Mouse (Mus musculus) limb, embryonic 12.5 days (tissue): ENCODE results near the gene Gsk3b. TPM values are rescaled to one million over a fixed set of nuclear protein-coding genes. Genes with fewer than 3 reads are reported as not detected.
"Not testable (repeated sequence)": the region's sequence is repeated elsewhere in the genome, so short reads cannot be mapped to it uniquely, and the experiment has no call there.

Source experiments
- ATAC-seq: fragments of 200-750 bp; cut with Nextera tagmentation; 2 replicates; pipeline ENCODE4 v1.8.0; 2017; ENCODE audit warnings: low read depth, moderate TSS enrichment; ENCODE audit not compliant: insufficient number of reproducible peaks, insufficient read depth, low FRiP score, low TSS enrichment
- H3K27ac ChIP-seq: fragments of 300-500 bp; sonication (generic); 2 replicates; pipeline ENCODE4 v1.5.1; 2016; ENCODE audit warnings: mild to moderate bottlenecking, moderate library complexity
- H3K27me3 ChIP-seq: fragments of 300-500 bp; sonication (generic); 2 replicates; pipeline ENCODE4 v1.6.1; 2016; ENCODE audit warnings: mild to moderate bottlenecking, moderate library complexity
- H3K36me3 ChIP-seq: fragments of 300-500 bp; sonication (generic); 2 replicates; pipeline ENCODE4 v1.6.1; 2016; ENCODE audit warnings: mild to moderate bottlenecking, moderate library complexity
- H3K4me1 ChIP-seq: fragments of 300-500 bp; sonication (generic); replicated peaks from 2 replicates; pipeline ENCODE4 v1.6.1; 2016
- H3K4me2 ChIP-seq: fragments of 300-500 bp; sonication (generic); 2 replicates; pipeline ENCODE4 v1.6.1; 2016; ENCODE audit warnings: mild to moderate bottlenecking, moderate library complexity
- H3K4me3 ChIP-seq: fragments of 300-500 bp; sonication (generic); replicated peaks from 2 replicates; pipeline ENCODE4 v1.5.1; 2016; ENCODE audit warnings: mild to moderate bottlenecking
- H3K9ac ChIP-seq: fragments of 300-500 bp; sonication (generic); replicated peaks from 2 replicates; pipeline ENCODE4 v1.6.1; 2016; ENCODE audit warnings: mild to moderate bottlenecking, moderate library complexity
- H3K9me3 ChIP-seq: fragments of 300-500 bp; sonication (generic); 2 replicates; pipeline ENCODE4 v1.6.1; 2016; ENCODE audit warnings: mild to moderate bottlenecking, moderate library complexity
- WGBS: fragments of 180-500 bp; shearing (Covaris S2); methylation state at CpG from one replicate; pipeline ENCODE4 v1.1.7; 2016; 5-methylcytosine and 5-hydroxymethylcytosine counted together
- polyA plus RNA-seq: library from polyadenylated mRNA; unstranded; fragments of >200 nt; fragmentation: Nextera tagmentation; extraction: Ambion mirVana; gene quantifications from 2 replicates; pipeline ENCODE4 v1.2.1, GENCODE M21; 2016

Gsk3b gene
- polyA plus RNA-seq, 1 experiment from 2014 or later: 68.6 TPM

- H3K4me2 ChIP-seq: no peak overlapping the region
- H3K9ac ChIP-seq: no peak overlapping the region
- no peak overlapping the region for H3K27ac ChIP-seq
- no peaks in the 10 kb centered on the region for H3K9me3 ChIP-seq
- ATAC-seq: no peak
- H3K4me1 ChIP-seq: no peaks in the 10 kb centered on the region
- H3K36me3 ChIP-seq: peaks cover 11% of the 10 kb centered on the region; the same call in 1 of the 2 replicates
- 86% methylated on average over 3 of the region's 3 CpGs for whole genome bisulfite sequencing
- no peak overlapping the region for H3K4me3 ChIP-seq
- no peaks in the 10 kb centered on the region for H3K27me3 ChIP-seq
Observed at GRCm38 (mm10) chr16:38106542-38106941, 17.7 kb downstream of the Gsk3b start.

GRCm38 (mm10) chr16:38110001-38110400 lies 21.2 kb downstream of the Gsk3b start:
- H3K4me3 ChIP-seq: no peak overlapping the region
- 92% methylated on average over 9 of the region's 9 CpGs for WGBS

GRCm38 (mm10) chr16:38110575-38110974 lies 21.8 kb downstream of the Gsk3b start:
- Histone ChIP-seq H3K27ac (no peak overlapping the region), H3K4me2 (no peak overlapping the region), H3K9me3 (no peaks in the 10 kb centered on the region), H3K9ac (no peak overlapping the region), H3K4me3 (no peak overlapping the region), H3K4me1 (no peaks in the 10 kb centered on the region; the same call in 1 of the 2 replicates), H3K27me3 (no peaks in the 10 kb centered on the region), H3K36me3 (peaks cover 19% of the 10 kb centered on the region)
- no peak for ATAC-seq
- WGBS: 78% methylated on average over 5 of the region's 5 CpGs

More at GRCm38 (mm10) chr16:38110001-38110400, 21.2 kb downstream of the Gsk3b start:
- Histone ChIP-seq H3K4me1 (no peaks in the 10 kb centered on the region; the same call in 1 of the 2 replicates), H3K4me2 (no peak overlapping the region), H3K36me3 (peaks cover 19% of the 10 kb centered on the region), H3K27me3 (no peaks in the 10 kb centered on the region), H3K27ac (no peak overlapping the region), H3K9ac (no peak overlapping the region), H3K9me3 (no peaks in the 10 kb centered on the region)
- no peak for ATAC-seq

GRCm38 (mm10) chr16:38114074-38114473 lies 25.3 kb downstream of the Gsk3b start:
- H3K9me3 ChIP-seq: no peaks in the 10 kb centered on the region
- 93% methylated on average over 2 of the region's 2 CpGs for WGBS
- H3K27ac ChIP-seq: no peak overlapping the region
- no peak for ATAC-seq
- no peak overlapping the region for H3K9ac ChIP-seq
- no peaks in the 10 kb centered on the region; the same call in 1 of the 2 replicates for H3K4me1 ChIP-seq
- no peak overlapping the region for H3K4me3 ChIP-seq
- H3K36me3 ChIP-seq: peaks cover 10% of the 10 kb centered on the region
- H3K27me3 ChIP-seq: no peaks in the 10 kb centered on the region
- no peak overlapping the region for H3K4me2 ChIP-seq

GRCm38 (mm10) chr16:38117909-38118308 lies 29.1 kb downstream of the Gsk3b start:
- not testable (repeated sequence) for H3K4me1 ChIP-seq, ATAC-seq, H3K4me3 ChIP-seq, H3K9ac ChIP-seq, H3K27ac ChIP-seq, H3K4me2 ChIP-seq, H3K27me3 ChIP-seq, H3K9me3 ChIP-seq
- H3K36me3 ChIP-seq: peaks cover 14% of the 10 kb centered on the region
- WGBS: 93% methylated on average over 9 of the region's 9 CpGs

- Histone ChIP-seq H3K4me3 (no peak overlapping the region), H3K36me3 (peaks cover 15% of the 10 kb centered on the region), H3K9ac (no peak overlapping the region), H3K9me3 (no peaks in the 10 kb centered on the region), H3K27me3 (no peaks in the 10 kb centered on the region), H3K4me2 (no peak overlapping the region), H3K4me1 (no peaks in the 10 kb centered on the region), H3K27ac (no peak overlapping the region)
- ATAC-seq: no peak
- WGBS: 71% methylated on average over 1 of the region's 1 CpGs
Observed at GRCm38 (mm10) chr16:38118723-38119122, 29.9 kb downstream of the Gsk3b start.

GRCm38 (mm10) chr16:38119286-38119685 lies 30.5 kb downstream of the Gsk3b start:
- no peaks in the 10 kb centered on the region for H3K4me1 ChIP-seq
- WGBS: 94% methylated on average over 5 of the region's 5 CpGs
- no peak for ATAC-seq

GRCm38 (mm10) chr16:38129171-38129570 lies 40.4 kb downstream of the Gsk3b start:
- WGBS: 80% methylated on average over 5 of the region's 5 CpGs
- no peaks in the 10 kb centered on the region for H3K27me3 ChIP-seq
- no peaks in the 10 kb centered on the region for H3K36me3 ChIP-seq
- ATAC-seq: no peak
- no peak overlapping the region for H3K9ac ChIP-seq
- no peaks in the 10 kb centered on the region for H3K9me3 ChIP-seq
- no peak overlapping the region for H3K4me3 ChIP-seq
- peaks cover 42% of the 10 kb centered on the region for H3K4me1 ChIP-seq
- H3K4me2 ChIP-seq: no peak overlapping the region
- no peak overlapping the region for H3K27ac ChIP-seq

More at GRCm38 (mm10) chr16:38119286-38119685, 30.5 kb downstream of the Gsk3b start:
- Histone ChIP-seq H3K4me2 (no peak overlapping the region), H3K36me3 (peaks cover 9% of the 10 kb centered on the region), H3K27me3 (no peaks in the 10 kb centered on the region), H3K9me3 (no peaks in the 10 kb centered on the region), H3K9ac (no peak overlapping the region), H3K4me3 (no peak overlapping the region), H3K27ac (no peak overlapping the region)

GRCm38 (mm10) chr16:38131041-38131440 lies 42.2 kb downstream of the Gsk3b start:
- no peak for ATAC-seq
- 80% methylated on average over 3 of the region's 3 CpGs for WGBS

GRCm38 (mm10) chr16:38131756-38132155 lies 43.0 kb downstream of the Gsk3b start:
- H3K4me2 ChIP-seq: no peak overlapping the region; the same call in 1 of the 2 replicates
- peaks cover 44% of the 10 kb centered on the region for H3K4me1 ChIP-seq
- H3K27me3 ChIP-seq: no peaks in the 10 kb centered on the region
- peak overlapping the region; percentile 50; the same call in 1 of the 2 replicates for H3K27ac ChIP-seq
- H3K4me3 ChIP-seq: no peak overlapping the region
- peaks cover 2% of the 10 kb centered on the region; the same call in 1 of the 2 replicates for H3K36me3 ChIP-seq
- H3K9me3 ChIP-seq: no peaks in the 10 kb centered on the region
- ATAC-seq: no peak
- 0 out of 2 replicates have a peak overlapping the region, but pooled peaks have one; percentile 9 for H3K9ac ChIP-seq
- WGBS: 50% methylated on average over 9 of the region's 9 CpGs

More at GRCm38 (mm10) chr16:38131041-38131440, 42.2 kb downstream of the Gsk3b start:
- no peak overlapping the region for H3K4me3 ChIP-seq
- H3K9ac ChIP-seq: no peak overlapping the region
- H3K36me3 ChIP-seq: peaks cover 2% of the 10 kb centered on the region; the same call in 1 of the 2 replicates
- H3K27ac ChIP-seq: peak overlapping the region; percentile 50; the same call in 1 of the 2 replicates
- H3K4me2 ChIP-seq: no peak overlapping the region
- H3K4me1 ChIP-seq: peaks cover 42% of the 10 kb centered on the region
- no peaks in the 10 kb centered on the region for H3K27me3 ChIP-seq
- no peaks in the 10 kb centered on the region for H3K9me3 ChIP-seq

GRCm38 (mm10) chr16:38132210-38132609 lies 43.4 kb downstream of the Gsk3b start:
- H3K36me3 ChIP-seq: peaks cover 2% of the 10 kb centered on the region; the same call in 1 of the 2 replicates
- peak overlapping the region; percentile 29; the same call in 1 of the 2 replicates for H3K27ac ChIP-seq
- H3K9ac ChIP-seq: no peak overlapping the region
- no peak for ATAC-seq
- no peak overlapping the region for H3K4me2 ChIP-seq
- no peaks in the 10 kb centered on the region for H3K9me3 ChIP-seq
- H3K4me1 ChIP-seq: peaks cover 49% of the 10 kb centered on the region
- WGBS: 82% methylated on average over 7 of the region's 7 CpGs
- no peak overlapping the region for H3K4me3 ChIP-seq
- no peaks in the 10 kb centered on the region for H3K27me3 ChIP-seq

GRCm38 (mm10) chr16:38137296-38137695 lies 48.5 kb downstream of the Gsk3b start:
- H3K36me3 ChIP-seq: peaks cover 2% of the 10 kb centered on the region; the same call in 1 of the 2 replicates
- peak overlapping the region; percentile 62; the same call in 1 of the 2 replicates for H3K27ac ChIP-seq
- H3K4me1 ChIP-seq: peaks cover 25% of the 10 kb centered on the region
- no peak overlapping the region for H3K9ac ChIP-seq
- ATAC-seq: 0 out of 2 replicates have a peak, but pooled peaks have one; percentile 52
- H3K4me2 ChIP-seq: no peak overlapping the region
- no peak overlapping the region for H3K4me3 ChIP-seq
- H3K27me3 ChIP-seq: no peaks in the 10 kb centered on the region
- 33% methylated on average over 5 of the region's 5 CpGs for WGBS
- H3K9me3 ChIP-seq: no peaks in the 10 kb centered on the region
